Mouse (Mus musculus): ENCODE data around the gene Rgs9bp. TPM values are rescaled to one million over a fixed set of nuclear protein-coding genes. Genes with fewer than 3 reads are reported as not detected.

Gene Rgs9bp
- polyA plus RNA-seq (2015; fragmentation: Nextera tagmentation; extraction: Ambion mirVana), result 0.26 and 0.28 TPM in 2 replicates

DNA sequence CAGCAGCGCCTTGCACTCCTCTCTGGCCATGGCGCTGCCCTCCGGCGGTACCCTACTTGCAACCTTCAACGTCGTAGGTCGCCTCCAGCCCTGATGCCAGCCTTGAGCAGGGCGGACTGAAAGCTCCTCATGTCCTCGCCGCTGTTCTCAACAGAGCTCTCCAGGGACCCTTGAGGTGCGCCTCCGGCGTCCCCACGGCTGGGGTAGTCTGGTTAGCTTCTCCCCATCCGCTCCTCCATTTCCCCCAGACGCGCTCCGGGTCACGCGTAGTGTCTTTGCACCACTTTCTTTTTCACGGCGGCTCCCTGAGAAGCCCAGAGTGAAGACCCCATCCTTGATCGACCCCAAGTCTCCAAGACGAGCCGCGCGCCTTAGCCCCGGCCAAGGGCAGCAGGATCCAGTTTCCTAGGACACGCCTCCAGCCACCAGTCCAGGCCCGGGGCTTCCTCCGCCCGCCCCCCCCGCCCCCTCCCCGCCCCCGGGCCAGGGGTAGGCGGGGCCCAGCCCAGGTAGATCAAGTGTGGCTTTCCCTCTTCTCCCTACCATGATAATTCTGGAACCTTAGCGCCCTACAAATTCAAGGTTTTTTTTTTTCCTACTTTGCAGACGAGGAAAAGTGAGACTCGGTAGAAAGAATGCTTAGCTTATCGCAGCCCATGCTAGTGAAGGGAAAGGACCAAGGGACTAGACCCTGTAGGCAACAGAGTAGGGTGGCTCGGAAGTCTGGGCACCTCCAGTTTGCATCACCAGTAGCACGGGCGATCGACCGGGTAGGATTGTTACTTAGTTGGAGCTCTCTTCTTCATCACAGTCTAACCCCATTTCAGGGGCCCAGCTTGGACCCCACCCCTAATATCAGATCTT is at the start of gene Rgs9bp:
Rgs9bp (minus strand) TSS at position 392 of the 864 bp plus-strand sequence.
- H3K27me3 ChIP-seq (ENCODE audit: insufficient read depth, low read length), result peaks cover 31% of the 10 kb centered on the region
- H3K4me3 ChIP-seq (ENCODE audit: low read length), result peak within 1 kb of the TSS; percentile 92
- H3K9me3 ChIP-seq (ENCODE audit: low read length), result no peaks in the 10 kb centered on the region; the same call in 1 of the 2 replicates
- H3K4me1 ChIP-seq (ENCODE audit: insufficient read depth, low read length), result peaks cover 23% of the 10 kb centered on the region
- WGBS, result under 1% methylated on average over 44 of the region's 45 CpGs
- H3K4me2 ChIP-seq (replicated peaks; ENCODE audit: low read depth, low read length), result peak within 1 kb of the TSS; percentile 100
- H3K36me3 ChIP-seq (ENCODE audit: insufficient read depth, low read length), result no peaks in the 10 kb centered on the region
- peak within 1 kb of the TSS; percentile 81 for H3K27ac ChIP-seq (ENCODE audit: low read length)
- peak; percentile 84 for ATAC-seq (ENCODE audit: low FRiP score, low TSS enrichment)
- peak within 1 kb of the TSS; percentile 86 for H3K9ac ChIP-seq (replicated peaks; ENCODE audit: low read length)

DNA sequence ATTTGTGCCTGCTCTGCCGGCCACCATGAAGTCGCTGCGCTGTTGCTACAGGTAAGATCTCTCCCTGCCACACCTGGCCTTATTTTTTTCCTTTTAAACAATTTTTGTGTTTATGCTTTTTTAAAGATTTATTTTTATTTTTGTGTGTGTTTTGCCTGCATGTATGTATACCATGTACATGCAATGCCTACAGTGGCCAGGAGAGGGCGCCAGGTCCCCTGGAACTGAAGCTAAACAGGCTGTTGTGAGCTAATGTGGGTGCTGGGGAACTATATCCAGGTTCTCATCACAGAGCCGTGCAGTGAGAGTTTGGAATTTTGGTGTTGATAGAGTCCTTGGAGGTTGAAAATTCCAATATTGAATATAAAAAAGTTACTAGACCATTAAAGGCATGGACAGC is 43.1 kb upstream of the Rgs9bp start:
- peaks cover 58% of the 10 kb centered on the region for H3K36me3 ChIP-seq (ENCODE audit: insufficient read depth, low read length)
- H3K4me2 ChIP-seq (replicated peaks; ENCODE audit: low read depth, low read length), result no peak overlapping the region
- H3K4me3 ChIP-seq (ENCODE audit: low read length), result no peak overlapping the region
- 74% methylated on average over 5 of the region's 5 CpGs for WGBS
- no peak overlapping the region for H3K27ac ChIP-seq (ENCODE audit: low read length)
- H3K27me3 ChIP-seq (ENCODE audit: insufficient read depth, low read length), result no peaks in the 10 kb centered on the region
- ATAC-seq (ENCODE audit: low FRiP score, low TSS enrichment), result no peak
- no peaks in the 10 kb centered on the region for H3K4me1 ChIP-seq (ENCODE audit: insufficient read depth, low read length)
- no peaks in the 10 kb centered on the region for H3K9me3 ChIP-seq (ENCODE audit: low read length)
- no peak overlapping the region for H3K9ac ChIP-seq (replicated peaks; ENCODE audit: low read length)

- Histone ChIP-seq H3K4me2 (replicated peaks; ENCODE audit: low read depth, low read length) (no peak overlapping the region), H3K9ac (replicated peaks; ENCODE audit: low read length) (no peak overlapping the region), H3K9me3 (ENCODE audit: low read length) (no peaks in the 10 kb centered on the region), H3K27me3 (ENCODE audit: insufficient read depth, low read length) (no peaks in the 10 kb centered on the region), H3K36me3 (ENCODE audit: insufficient read depth, low read length) (peaks cover 63% of the 10 kb centered on the region), H3K27ac (ENCODE audit: low read length) (no peak overlapping the region), H3K4me3 (ENCODE audit: low read length) (no peak overlapping the region), H3K4me1 (ENCODE audit: insufficient read depth, low read length) (no peaks in the 10 kb centered on the region)
- no peak for ATAC-seq (ENCODE audit: low FRiP score, low TSS enrichment)
- 76% methylated on average over 10 of the region's 10 CpGs for WGBS
Observed at GRCm38 (mm10) chr7:35627371-35627770, 42.0 kb upstream of the Rgs9bp start.

GRCm38 (mm10) chr7:35626038-35626437 is 40.7 kb upstream of the Rgs9bp start:
- Histone ChIP-seq H3K36me3 (ENCODE audit: insufficient read depth, low read length) (peaks cover 62% of the 10 kb centered on the region), H3K4me2 (replicated peaks; ENCODE audit: low read depth, low read length) (no peak overlapping the region)
- WGBS, result 95% methylated on average over 5 of the region's 5 CpGs

DNA sequence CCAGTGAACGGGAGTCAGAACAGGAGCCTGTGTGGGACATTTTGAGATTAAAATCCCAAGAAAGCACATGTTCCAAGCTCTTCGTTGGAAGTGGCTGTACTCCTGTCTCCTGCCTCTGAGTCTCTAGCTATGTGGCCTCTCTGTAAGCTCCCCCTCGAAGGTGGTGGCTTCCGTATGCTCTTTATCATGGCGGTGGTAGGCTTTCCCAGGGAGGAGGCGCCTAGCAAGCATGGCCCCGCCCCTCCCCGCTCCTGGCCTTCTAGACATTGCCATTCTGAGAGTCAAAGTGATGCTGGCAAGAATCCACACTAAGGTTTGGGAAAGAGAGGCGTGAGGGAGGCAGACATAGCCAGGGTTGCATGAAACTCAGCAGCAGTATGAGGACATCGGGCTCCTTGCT is 37.2 kb upstream of the Rgs9bp start:
- H3K4me2 ChIP-seq (replicated peaks; ENCODE audit: low read depth, low read length), result no peak overlapping the region
- no peak overlapping the region for H3K4me3 ChIP-seq (ENCODE audit: low read length)
- H3K27ac ChIP-seq (ENCODE audit: low read length), result no peak overlapping the region
- no peak for ATAC-seq (ENCODE audit: low FRiP score, low TSS enrichment)
- H3K27me3 ChIP-seq (ENCODE audit: insufficient read depth, low read length), result no peaks in the 10 kb centered on the region
- H3K4me1 ChIP-seq (ENCODE audit: insufficient read depth, low read length), result no peaks in the 10 kb centered on the region
- WGBS, result 96% methylated on average over 10 of the region's 10 CpGs
- no peak overlapping the region for H3K9ac ChIP-seq (replicated peaks; ENCODE audit: low read length)
- no peaks in the 10 kb centered on the region for H3K9me3 ChIP-seq (ENCODE audit: low read length)
- peaks cover 41% of the 10 kb centered on the region for H3K36me3 ChIP-seq (ENCODE audit: insufficient read depth, low read length)

More at GRCm38 (mm10) chr7:35626038-35626437, 40.7 kb upstream of the Rgs9bp start:
- Histone ChIP-seq H3K4me3 (ENCODE audit: low read length) (no peak overlapping the region), H3K9ac (replicated peaks; ENCODE audit: low read length) (no peak overlapping the region), H3K9me3 (ENCODE audit: low read length) (no peaks in the 10 kb centered on the region), H3K27ac (ENCODE audit: low read length) (no peak overlapping the region), H3K27me3 (ENCODE audit: insufficient read depth, low read length) (no peaks in the 10 kb centered on the region), H3K4me1 (ENCODE audit: insufficient read depth, low read length) (no peaks in the 10 kb centered on the region)
- no peak for ATAC-seq (ENCODE audit: low FRiP score, low TSS enrichment)

GRCm38 (mm10) chr7:35617513-35617912 is 32.1 kb upstream of the Rgs9bp start:
- WGBS, result 66% methylated on average over 4 of the region's 4 CpGs
- Histone ChIP-seq H3K27ac (ENCODE audit: low read length) (no peak overlapping the region), H3K36me3 (ENCODE audit: insufficient read depth, low read length) (peaks cover 48% of the 10 kb centered on the region), H3K9ac (replicated peaks; ENCODE audit: low read length) (no peak overlapping the region), H3K27me3 (ENCODE audit: insufficient read depth, low read length) (no peaks in the 10 kb centered on the region), H3K4me2 (replicated peaks; ENCODE audit: low read depth, low read length) (no peak overlapping the region), H3K4me3 (ENCODE audit: low read length) (no peak overlapping the region), H3K9me3 (ENCODE audit: low read length) (no peaks in the 10 kb centered on the region), H3K4me1 (ENCODE audit: insufficient read depth, low read length) (no peaks in the 10 kb centered on the region)
- no peak for ATAC-seq (ENCODE audit: low FRiP score, low TSS enrichment)

- Histone ChIP-seq H3K4me3 (ENCODE audit: low read length) (no peak overlapping the region), H3K4me1 (ENCODE audit: insufficient read depth, low read length) (no peaks in the 10 kb centered on the region), H3K9me3 (ENCODE audit: low read length) (no peaks in the 10 kb centered on the region), H3K36me3 (ENCODE audit: insufficient read depth, low read length) (peaks cover 75% of the 10 kb centered on the region), H3K27me3 (ENCODE audit: insufficient read depth, low read length) (no peaks in the 10 kb centered on the region), H3K4me2 (replicated peaks; ENCODE audit: low read depth, low read length) (no peak overlapping the region), H3K9ac (replicated peaks; ENCODE audit: low read length) (no peak overlapping the region), H3K27ac (ENCODE audit: low read length) (no peak overlapping the region)
- 93% methylated on average over 10 of the region's 10 CpGs for WGBS
- ATAC-seq (ENCODE audit: low FRiP score, low TSS enrichment), result no peak
Observed at GRCm38 (mm10) chr7:35609245-35609644, 23.9 kb upstream of the Rgs9bp start.

DNA sequence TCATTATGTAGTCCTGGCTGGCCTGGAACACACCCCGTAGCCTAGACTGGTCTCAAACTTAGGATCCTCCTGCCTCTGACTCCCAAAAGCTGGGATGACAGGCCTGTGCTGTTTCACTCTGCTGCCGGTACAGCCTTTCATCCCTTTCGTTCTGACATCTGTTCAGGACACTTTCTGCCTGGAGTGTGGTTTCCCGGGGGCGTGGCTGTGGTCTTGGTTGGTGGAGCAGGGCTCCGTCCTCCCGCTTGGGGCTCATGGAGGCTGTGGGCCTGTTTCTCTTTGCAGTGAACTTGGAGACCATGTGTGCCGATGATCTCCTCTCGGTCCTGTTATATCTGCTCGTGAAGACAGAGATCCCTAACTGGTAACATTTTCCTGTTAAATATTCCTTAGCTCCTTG is 21.4 kb upstream of the Rgs9bp start:
- Histone ChIP-seq H3K4me1 (ENCODE audit: insufficient read depth, low read length) (no peaks in the 10 kb centered on the region), H3K4me2 (replicated peaks; ENCODE audit: low read depth, low read length) (no peak overlapping the region), H3K9ac (replicated peaks; ENCODE audit: low read length) (no peak overlapping the region), H3K27me3 (ENCODE audit: insufficient read depth, low read length) (no peaks in the 10 kb centered on the region), H3K4me3 (ENCODE audit: low read length) (no peak overlapping the region), H3K27ac (ENCODE audit: low read length) (no peak overlapping the region), H3K36me3 (ENCODE audit: insufficient read depth, low read length) (peaks cover 78% of the 10 kb centered on the region), H3K9me3 (ENCODE audit: low read length) (no peaks in the 10 kb centered on the region)
- no peak for ATAC-seq (ENCODE audit: low FRiP score, low TSS enrichment)
- 79% methylated on average over 10 of the region's 10 CpGs for WGBS

- WGBS, result 97% methylated on average over 5 of the region's 5 CpGs
- Histone ChIP-seq H3K27me3 (ENCODE audit: insufficient read depth, low read length) (no peaks in the 10 kb centered on the region), H3K4me1 (ENCODE audit: insufficient read depth, low read length) (no peaks in the 10 kb centered on the region), H3K27ac (ENCODE audit: low read length) (no peak overlapping the region), H3K36me3 (ENCODE audit: insufficient read depth, low read length) (peaks cover 56% of the 10 kb centered on the region), H3K4me2 (replicated peaks; ENCODE audit: low read depth, low read length) (no peak overlapping the region), H3K9ac (replicated peaks; ENCODE audit: low read length) (no peak overlapping the region), H3K9me3 (ENCODE audit: low read length) (no peaks in the 10 kb centered on the region), H3K4me3 (ENCODE audit: low read length) (no peak overlapping the region)
- ATAC-seq (ENCODE audit: low FRiP score, low TSS enrichment), result no peak
Observed at GRCm38 (mm10) chr7:35602766-35603165, 17.4 kb upstream of the Rgs9bp start.

- WGBS, result 87% methylated on average over 6 of the region's 6 CpGs
- H3K27me3 ChIP-seq (ENCODE audit: insufficient read depth, low read length), result no peaks in the 10 kb centered on the region
Observed at GRCm38 (mm10) chr7:35601106-35601505, 15.7 kb upstream of the Rgs9bp start.

More at GRCm38 (mm10) chr7:35601106-35601505, 15.7 kb upstream of the Rgs9bp start:
- Histone ChIP-seq H3K4me3 (ENCODE audit: low read length) (no peak overlapping the region), H3K4me1 (ENCODE audit: insufficient read depth, low read length) (no peaks in the 10 kb centered on the region), H3K9me3 (ENCODE audit: low read length) (no peaks in the 10 kb centered on the region), H3K9ac (replicated peaks; ENCODE audit: low read length) (no peak overlapping the region), H3K27ac (ENCODE audit: low read length) (no peak overlapping the region), H3K36me3 (ENCODE audit: insufficient read depth, low read length) (peaks cover 47% of the 10 kb centered on the region), H3K4me2 (replicated peaks; ENCODE audit: low read depth, low read length) (no peak overlapping the region)
- ATAC-seq (ENCODE audit: low FRiP score, low TSS enrichment), result no peak

Data from kidney, embryonic 16.5 days (tissue).